Mouse (Mus musculus): ENCODE data around the gene Tox3. TPM values are rescaled to one million over a fixed set of nuclear protein-coding genes. Genes with fewer than 3 reads are reported as not detected.

Tox3 gene
- total and polyA plus RNA-seq, 2 experiments from 2014 or later: 31.0 to 46.1 TPM

DNA sequence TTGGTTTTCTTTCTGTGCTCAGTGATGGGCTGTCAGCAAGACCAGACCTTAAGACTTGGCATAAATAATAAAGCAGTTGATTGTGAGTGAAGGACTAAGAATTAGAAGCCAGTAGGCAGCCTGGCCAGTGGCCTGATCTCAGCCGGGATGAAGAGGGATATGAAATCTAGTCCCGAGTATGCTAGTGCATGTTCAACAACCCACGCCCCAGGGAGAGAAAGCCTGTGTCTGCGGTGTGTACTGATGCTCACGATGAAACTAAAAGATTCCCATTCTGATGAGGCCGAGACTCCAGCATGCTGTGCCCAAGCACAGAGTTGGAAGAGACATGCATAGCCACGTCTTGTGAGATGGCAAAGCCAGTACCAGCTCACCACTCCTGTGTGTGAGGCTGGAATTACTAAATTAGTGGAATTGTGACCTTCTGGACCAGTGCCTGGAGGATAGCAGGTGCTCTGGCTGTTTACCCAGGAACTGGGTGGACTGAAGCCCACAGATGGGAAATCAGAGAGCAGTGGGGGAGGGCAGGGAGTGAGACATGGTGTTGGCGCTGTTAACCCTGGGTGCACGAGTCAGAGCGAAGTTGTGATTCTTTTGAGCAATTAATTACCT, 23.6 kb upstream of the Tox3 start:
- Histone ChIP-seq H3K27me3 (ENCODE audit: insufficient read depth, low read length) (no peaks in the 10 kb centered on the region), H3K9ac (replicated peaks; ENCODE audit: low read length, poor library complexity, severe bottlenecking) (no peak overlapping the region), H3K36me3 (ENCODE audit: insufficient read depth, low read length) (no peaks in the 10 kb centered on the region), H3K4me1 (ENCODE audit: insufficient read depth, low read length) (no peaks in the 10 kb centered on the region), H3K27ac (ENCODE audit: low read depth, low read length) (no peak overlapping the region), H3K9me3 (ENCODE audit: low read length) (no peaks in the 10 kb centered on the region), H3K4me2 (ENCODE audit: low read depth, low read length, poor library complexity, severe bottlenecking) (no peak overlapping the region), H3K4me3 (ENCODE audit: low read depth, low read length) (no peak overlapping the region)
- peak; percentile 86 for DNase-seq (ENCODE audit: low spot score)
- no peak for ATAC-seq (ENCODE audit: low FRiP score)
- WGBS: 73% methylated on average over 10 of the region's 10 CpGs
- no peak for TF ChIP-seq CTCF (IDR thresholded peaks at IDR 0.05)

DNA sequence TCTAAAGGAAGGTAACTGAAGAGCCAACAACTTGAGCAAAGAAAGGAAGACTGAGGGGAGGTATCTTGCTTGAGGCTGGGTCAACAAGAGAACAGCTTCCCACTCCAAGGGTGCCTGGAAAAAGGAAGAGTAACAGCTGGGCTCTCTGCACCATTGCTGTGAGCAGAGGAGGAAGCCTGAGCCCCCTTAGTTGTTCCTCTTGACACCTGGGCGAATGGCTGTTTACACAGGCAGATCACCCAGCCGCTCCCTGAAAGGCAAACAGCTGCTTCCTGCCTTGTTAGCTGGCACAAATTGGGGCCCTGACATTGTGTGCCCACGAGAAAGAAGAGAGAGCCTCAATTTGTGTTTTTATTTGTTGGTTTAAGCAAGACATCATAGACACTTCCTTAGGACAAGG, 21.7 kb upstream of the Tox3 start:
- ATAC-seq (ENCODE audit: low FRiP score) (no peak), DNase-seq (ENCODE audit: low spot score) (no peak)
- Histone ChIP-seq H3K4me1 (ENCODE audit: insufficient read depth, low read length) (no peaks in the 10 kb centered on the region), H3K27me3 (ENCODE audit: insufficient read depth, low read length) (no peaks in the 10 kb centered on the region), H3K4me3 (ENCODE audit: low read depth, low read length) (no peak overlapping the region), H3K4me2 (ENCODE audit: low read depth, low read length, poor library complexity, severe bottlenecking) (no peak overlapping the region), H3K36me3 (ENCODE audit: insufficient read depth, low read length) (no peaks in the 10 kb centered on the region), H3K9me3 (ENCODE audit: low read length) (no peaks in the 10 kb centered on the region), H3K27ac (ENCODE audit: low read depth, low read length) (no peak overlapping the region), H3K9ac (replicated peaks; ENCODE audit: low read length, poor library complexity, severe bottlenecking) (no peak overlapping the region)
- no peak for TF ChIP-seq CTCF (IDR thresholded peaks at IDR 0.05)
- WGBS: 67% methylated on average over 3 of the region's 3 CpGs

DNA sequence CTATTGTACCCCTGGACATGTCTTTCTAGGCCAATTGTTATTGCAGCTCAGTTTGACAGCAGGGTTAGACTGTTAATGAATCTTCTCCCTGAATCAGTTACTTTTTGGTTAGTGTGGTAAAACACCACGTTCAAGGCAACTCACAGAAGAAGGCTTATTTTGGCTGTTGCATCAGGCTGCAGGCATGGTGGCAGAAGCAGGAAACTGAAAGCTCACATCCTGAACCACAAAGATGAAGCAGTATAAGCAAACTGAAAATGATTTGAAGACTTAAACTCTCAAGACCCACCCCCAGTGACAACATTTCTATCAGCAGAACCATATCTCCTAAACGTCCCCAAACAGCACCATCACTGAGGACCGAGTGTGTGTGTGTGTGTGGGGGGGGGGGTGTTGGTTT, 8.6 kb upstream of the Tox3 start:
- Histone ChIP-seq H3K27me3 (ENCODE audit: insufficient read depth, low read length) (no peaks in the 10 kb centered on the region), H3K36me3 (ENCODE audit: insufficient read depth, low read length) (no peaks in the 10 kb centered on the region), H3K9ac (replicated peaks; ENCODE audit: low read length, poor library complexity, severe bottlenecking) (no peak overlapping the region), H3K9me3 (ENCODE audit: low read length) (no peaks in the 10 kb centered on the region), H3K4me3 (ENCODE audit: low read depth, low read length) (no peak overlapping the region), H3K4me1 (ENCODE audit: insufficient read depth, low read length) (peaks cover 3% of the 10 kb centered on the region; the same call in 1 of the 2 replicates), H3K4me2 (ENCODE audit: low read depth, low read length, poor library complexity, severe bottlenecking) (no peak overlapping the region), H3K27ac (ENCODE audit: low read depth, low read length) (no peak overlapping the region)
- WGBS: 75% methylated on average over 3 of the region's 3 CpGs
- ATAC-seq (ENCODE audit: low FRiP score) (no peak), DNase-seq (ENCODE audit: low spot score) (no peak)
- TF ChIP-seq CTCF (IDR thresholded peaks at IDR 0.05): no peak

DNA sequence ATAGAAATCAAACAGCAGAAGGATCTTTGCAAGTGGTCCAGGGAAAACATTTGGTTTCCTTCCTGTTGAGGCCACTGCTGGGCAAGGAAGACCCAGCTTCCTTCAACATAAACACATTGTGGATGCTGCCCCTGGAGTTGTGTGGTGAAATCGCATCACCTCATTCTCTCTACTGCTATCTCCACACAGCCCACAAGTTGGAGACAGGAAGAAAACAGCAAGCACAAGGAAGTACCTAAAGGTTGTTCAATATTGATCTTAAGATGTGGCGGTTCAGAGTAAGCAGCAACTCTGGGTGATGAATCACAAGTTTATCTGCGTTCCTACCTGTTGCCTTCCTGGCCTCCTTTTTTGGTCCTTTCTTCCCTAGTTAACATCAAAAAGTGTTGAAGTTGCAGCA, 6.6 kb upstream of the Tox3 start:
- 87% methylated on average over 3 of the region's 3 CpGs for WGBS
- peaks cover 3% of the 10 kb centered on the region; the same call in 1 of the 2 replicates for H3K4me1 ChIP-seq (ENCODE audit: insufficient read depth, low read length)
- no peak overlapping the region for H3K4me3 ChIP-seq (ENCODE audit: low read depth, low read length)
- peak; percentile 40 for TF ChIP-seq CTCF (IDR thresholded peaks at IDR 0.05)
- H3K27ac ChIP-seq (ENCODE audit: low read depth, low read length): no peak overlapping the region
- no peak for DNase-seq (ENCODE audit: low spot score)
- no peak overlapping the region for H3K4me2 ChIP-seq (ENCODE audit: low read depth, low read length, poor library complexity, severe bottlenecking)
- no peak overlapping the region for H3K9ac ChIP-seq (replicated peaks; ENCODE audit: low read length, poor library complexity, severe bottlenecking)
- H3K36me3 ChIP-seq (ENCODE audit: insufficient read depth, low read length): no peaks in the 10 kb centered on the region
- ATAC-seq (ENCODE audit: low FRiP score): no peak
- H3K9me3 ChIP-seq (ENCODE audit: low read length): no peaks in the 10 kb centered on the region
- no peaks in the 10 kb centered on the region for H3K27me3 ChIP-seq (ENCODE audit: insufficient read depth, low read length)

DNA sequence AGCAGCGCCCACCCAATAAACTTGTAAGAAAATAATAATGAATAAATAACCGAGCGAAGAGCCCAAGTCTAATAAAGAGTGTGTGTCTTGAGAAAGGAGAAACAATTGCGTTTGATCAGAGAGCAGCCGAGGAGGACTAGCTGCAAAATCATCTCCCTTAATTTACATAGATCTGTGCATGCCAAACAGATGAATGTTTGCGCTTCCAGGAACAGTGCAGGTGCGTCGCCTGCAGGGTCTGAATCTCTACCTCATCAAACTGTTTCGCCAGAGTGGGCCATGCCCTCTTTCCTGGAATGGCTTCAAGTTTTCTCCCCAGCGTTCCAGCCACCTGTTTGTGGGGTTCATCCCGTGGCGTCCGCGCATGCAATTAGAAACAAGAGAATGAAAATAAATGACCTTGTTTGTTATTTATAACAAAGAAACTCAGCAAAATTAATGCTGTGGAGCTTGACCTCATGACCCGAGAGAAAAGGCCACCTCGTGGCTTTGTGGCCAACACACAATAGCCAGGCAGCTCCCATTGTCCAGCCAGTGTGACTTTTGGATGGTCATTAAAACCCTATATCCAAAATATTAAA, 5.9 kb upstream of the Tox3 start:
- H3K4me2 ChIP-seq (ENCODE audit: low read depth, low read length, poor library complexity, severe bottlenecking): peak overlapping the region; percentile 0; the same call in 1 of the 2 replicates
- H3K36me3 ChIP-seq (ENCODE audit: insufficient read depth, low read length): no peaks in the 10 kb centered on the region
- WGBS: 21% methylated on average over 16 of the region's 16 CpGs
- no peak overlapping the region for H3K9ac ChIP-seq (replicated peaks; ENCODE audit: low read length, poor library complexity, severe bottlenecking)
- H3K4me3 ChIP-seq (ENCODE audit: low read depth, low read length): no peak overlapping the region
- TF ChIP-seq CTCF (IDR thresholded peaks at IDR 0.05): no peak
- no peaks in the 10 kb centered on the region for H3K9me3 ChIP-seq (ENCODE audit: low read length)
- H3K27ac ChIP-seq (ENCODE audit: low read depth, low read length): no peak overlapping the region
- DNase-seq (ENCODE audit: low spot score) (peak; percentile 14), ATAC-seq (ENCODE audit: low FRiP score) (no peak)
- H3K4me1 ChIP-seq (ENCODE audit: insufficient read depth, low read length): peaks cover 3% of the 10 kb centered on the region; the same call in 1 of the 2 replicates
- no peaks in the 10 kb centered on the region for H3K27me3 ChIP-seq (ENCODE audit: insufficient read depth, low read length)

DNA sequence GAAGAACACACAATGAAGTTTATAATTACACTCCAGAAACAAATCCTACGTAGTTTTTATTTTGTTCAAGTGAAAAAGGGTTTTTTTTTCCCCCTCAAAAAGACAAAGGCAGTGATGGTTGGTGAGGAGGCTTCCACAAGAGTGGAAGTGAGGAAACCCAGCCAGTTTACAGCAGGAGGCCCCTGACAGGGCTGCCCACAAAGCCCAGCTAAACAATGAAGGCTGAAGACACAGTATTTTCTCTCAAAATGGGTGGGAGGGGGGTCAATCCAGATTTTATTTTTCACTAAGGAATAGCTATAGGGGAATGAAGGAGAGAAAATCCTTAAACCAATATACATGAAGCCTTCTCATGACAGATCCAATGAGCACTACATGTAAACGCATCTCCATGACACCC, 5.4 kb upstream of the Tox3 start:
- peaks cover 3% of the 10 kb centered on the region; the same call in 1 of the 2 replicates for H3K4me1 ChIP-seq (ENCODE audit: insufficient read depth, low read length)
- peak; percentile 17 for DNase-seq (ENCODE audit: low spot score)
- H3K27ac ChIP-seq (ENCODE audit: low read depth, low read length): no peak overlapping the region
- WGBS: 49% methylated on average over 2 of the region's 2 CpGs
- no peak overlapping the region for H3K4me2 ChIP-seq (ENCODE audit: low read depth, low read length, poor library complexity, severe bottlenecking)
- ATAC-seq (ENCODE audit: low FRiP score): no peak
- H3K4me3 ChIP-seq (ENCODE audit: low read depth, low read length): no peak overlapping the region
- no peak for TF ChIP-seq CTCF (IDR thresholded peaks at IDR 0.05)
- no peaks in the 10 kb centered on the region for H3K9me3 ChIP-seq (ENCODE audit: low read length)
- H3K36me3 ChIP-seq (ENCODE audit: insufficient read depth, low read length): no peaks in the 10 kb centered on the region
- H3K9ac ChIP-seq (replicated peaks; ENCODE audit: low read length, poor library complexity, severe bottlenecking): no peak overlapping the region
- no peaks in the 10 kb centered on the region for H3K27me3 ChIP-seq (ENCODE audit: insufficient read depth, low read length)
